Mouse (Mus musculus): ENCODE measurements around the gene Slc37a1. TPM values are rescaled to one million over a fixed set of nuclear protein-coding genes. Genes with fewer than 3 reads are reported as not detected.

Slc37a1 gene
- polyA plus RNA-seq, 1 experiment from 2014 or later: 3.9 TPM

DNA sequence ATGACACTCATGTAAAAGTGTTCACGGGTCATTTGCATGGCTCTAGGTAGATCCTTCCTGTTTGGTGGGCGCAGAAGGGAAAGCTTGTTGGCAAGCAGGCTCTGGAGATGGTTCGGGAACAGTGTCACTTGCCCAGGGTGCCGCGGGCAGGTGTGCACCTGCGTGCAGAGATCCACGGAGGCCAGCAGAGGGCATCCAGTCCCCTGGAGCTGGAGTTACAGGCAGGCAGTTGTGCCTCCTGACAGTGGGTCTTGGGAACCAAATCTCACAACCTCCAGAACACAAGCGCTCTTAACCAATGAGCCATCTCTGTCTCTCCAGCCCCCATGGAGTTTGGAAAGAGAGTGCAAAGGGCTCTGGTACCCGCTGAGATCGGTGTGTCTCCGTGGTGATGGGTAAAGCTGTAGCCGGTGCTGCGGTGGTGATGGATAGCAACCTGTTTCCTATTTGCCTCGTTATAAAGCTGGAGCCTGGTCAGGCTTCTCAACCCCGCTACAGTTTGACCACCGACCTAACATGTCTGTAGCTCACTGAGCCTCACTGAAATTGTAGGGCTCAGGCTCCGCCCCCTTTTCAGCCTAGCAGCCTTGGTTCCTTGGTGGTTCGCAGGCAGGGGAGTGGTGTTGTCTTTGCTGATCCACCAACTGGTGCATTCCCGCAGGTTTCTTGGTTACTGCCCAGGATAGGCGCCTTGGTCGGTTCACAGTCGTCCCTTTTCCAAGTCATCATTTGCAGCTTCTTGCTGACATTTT lies 31.1 kb downstream of the Slc37a1 start:
- no peaks in the 10 kb centered on the region for H3K4me1 ChIP-seq (replicated peaks; ENCODE audit: insufficient read depth, low read length)
- 49% methylated on average over 22 of the region's 22 CpGs for WGBS
- TF ChIP-seq CTCF (IDR thresholded peaks at IDR 0.05; ENCODE audit: low read depth): peak; percentile 53
- H3K4me2 ChIP-seq (ENCODE audit: low read length): no peak overlapping the region
- no peaks in the 10 kb centered on the region for H3K9me3 ChIP-seq (replicated peaks; ENCODE audit: low read length)
- H3K27me3 ChIP-seq (ENCODE audit: insufficient read depth, low read length): no peaks in the 10 kb centered on the region
- no peak overlapping the region for H3K9ac ChIP-seq (ENCODE audit: low read depth, low read length)
- ATAC-seq (replicated peaks; ENCODE audit: low FRiP score, low read depth): no peak
- no peaks in the 10 kb centered on the region for H3K36me3 ChIP-seq (ENCODE audit: insufficient read depth, low read length)
- DNase-seq (ENCODE audit: low spot score): no peak
- H3K27ac ChIP-seq: no peak overlapping the region
- H3K4me3 ChIP-seq (replicated peaks; ENCODE audit: low read depth, low read length): no peak overlapping the region

DNA sequence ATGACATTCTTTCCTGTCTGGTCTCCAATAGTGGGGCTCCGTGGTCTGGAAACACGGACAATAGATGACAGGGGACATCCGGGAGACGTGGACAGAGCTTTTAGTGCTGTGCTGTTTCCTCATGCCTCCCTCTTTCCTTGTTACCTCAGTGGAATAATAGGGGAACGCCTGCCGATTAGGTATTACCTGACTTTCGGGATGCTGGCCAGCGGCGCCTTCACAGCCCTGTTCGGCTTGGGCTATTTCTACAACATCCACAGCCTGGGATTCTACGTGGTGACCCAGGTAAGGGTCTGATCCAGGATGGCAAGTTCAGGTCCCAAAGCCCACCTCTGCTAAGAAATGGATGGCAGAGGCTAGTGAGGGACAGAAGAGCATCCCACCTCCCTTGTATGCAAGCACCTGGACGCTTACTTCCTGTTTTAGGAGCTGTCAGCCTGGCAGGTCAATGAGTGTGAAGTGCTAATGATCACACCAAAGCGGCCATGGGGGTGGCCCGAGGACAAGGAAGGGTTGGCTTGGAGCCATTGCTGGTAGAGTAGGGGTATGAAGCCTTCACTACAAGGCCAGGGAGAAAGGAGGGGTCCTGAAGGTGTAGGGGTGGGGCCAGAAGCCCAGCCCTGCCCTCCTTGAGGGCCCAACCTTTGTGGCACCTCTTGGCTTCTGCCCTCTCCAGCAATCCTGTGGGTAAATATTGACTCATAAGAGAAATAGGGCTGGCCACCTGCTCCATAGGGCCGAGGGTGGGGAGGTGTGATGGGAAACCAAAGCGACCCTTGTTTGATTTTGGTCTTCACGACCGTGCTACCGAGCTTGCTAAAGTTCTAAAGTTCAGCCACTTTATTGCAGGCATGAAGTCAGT lies 32.5 kb downstream of the Slc37a1 start:
- Histone ChIP-seq H3K4me1 (replicated peaks; ENCODE audit: insufficient read depth, low read length) (no peaks in the 10 kb centered on the region), H3K27me3 (ENCODE audit: insufficient read depth, low read length) (no peaks in the 10 kb centered on the region), H3K4me3 (replicated peaks; ENCODE audit: low read depth, low read length) (no peak overlapping the region), H3K4me2 (ENCODE audit: low read length) (no peak overlapping the region), H3K36me3 (ENCODE audit: insufficient read depth, low read length) (no peaks in the 10 kb centered on the region), H3K27ac (no peak overlapping the region), H3K9ac (ENCODE audit: low read depth, low read length) (no peak overlapping the region), H3K9me3 (replicated peaks; ENCODE audit: low read length) (no peaks in the 10 kb centered on the region)
- no peak for DNase-seq (ENCODE audit: low spot score)
- TF ChIP-seq CTCF (IDR thresholded peaks at IDR 0.05; ENCODE audit: low read depth): no peak
- WGBS: 80% methylated on average over 19 of the region's 19 CpGs
- ATAC-seq (replicated peaks; ENCODE audit: low FRiP score, low read depth): no peak; the same call in 1 of the 2 replicates

- Histone ChIP-seq H3K4me3 (replicated peaks; ENCODE audit: low read depth, low read length) (no peak overlapping the region), H3K9me3 (replicated peaks; ENCODE audit: low read length) (no peaks in the 10 kb centered on the region), H3K27me3 (ENCODE audit: insufficient read depth, low read length) (no peaks in the 10 kb centered on the region), H3K4me1 (replicated peaks; ENCODE audit: insufficient read depth, low read length) (no peaks in the 10 kb centered on the region), H3K36me3 (ENCODE audit: insufficient read depth, low read length) (no peaks in the 10 kb centered on the region), H3K27ac (no peak overlapping the region), H3K9ac (ENCODE audit: low read depth, low read length) (no peak overlapping the region), H3K4me2 (ENCODE audit: low read length) (no peak overlapping the region)
- 79% methylated on average over 12 of the region's 12 CpGs for WGBS
- no peak for DNase-seq (ENCODE audit: low spot score)
- no peak for TF ChIP-seq CTCF (IDR thresholded peaks at IDR 0.05; ENCODE audit: low read depth)
- no peak for ATAC-seq (replicated peaks; ENCODE audit: low FRiP score, low read depth)
Observed at GRCm38 (mm10) chr17:31321425-31321824, 34.8 kb downstream of the Slc37a1 start.

DNA sequence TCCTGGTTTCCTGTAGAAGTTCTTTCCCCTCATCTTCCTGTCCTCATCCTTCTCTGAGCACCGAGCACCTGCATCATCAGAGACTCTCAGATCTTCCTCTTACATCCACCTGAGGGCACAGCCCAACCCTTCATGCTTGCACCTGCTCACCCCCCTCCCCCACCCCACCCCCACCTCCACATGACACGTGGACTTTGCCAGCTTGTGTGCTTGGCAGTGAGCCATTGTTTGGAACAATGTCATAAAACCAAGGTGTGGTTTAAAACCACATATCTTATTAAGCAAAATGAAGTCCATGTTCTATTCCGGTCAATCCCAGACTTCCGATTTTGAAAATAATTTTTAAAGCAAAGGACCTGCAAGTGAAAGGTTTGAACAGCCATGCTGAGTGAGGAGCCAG lies 35.9 kb downstream of the Slc37a1 start:
- Histone ChIP-seq H3K4me1 (replicated peaks; ENCODE audit: insufficient read depth, low read length) (no peaks in the 10 kb centered on the region), H3K4me2 (ENCODE audit: low read length) (no peak overlapping the region), H3K9ac (ENCODE audit: low read depth, low read length) (no peak overlapping the region), H3K36me3 (ENCODE audit: insufficient read depth, low read length) (no peaks in the 10 kb centered on the region), H3K4me3 (replicated peaks; ENCODE audit: low read depth, low read length) (no peak overlapping the region), H3K9me3 (replicated peaks; ENCODE audit: low read length) (no peaks in the 10 kb centered on the region), H3K27me3 (ENCODE audit: insufficient read depth, low read length) (no peaks in the 10 kb centered on the region), H3K27ac (no peak overlapping the region)
- ATAC-seq (replicated peaks; ENCODE audit: low FRiP score, low read depth): no peak
- WGBS: 73% methylated on average over 4 of the region's 4 CpGs
- no peak for TF ChIP-seq CTCF (IDR thresholded peaks at IDR 0.05; ENCODE audit: low read depth)
- DNase-seq (ENCODE audit: low spot score): no peak

DNA sequence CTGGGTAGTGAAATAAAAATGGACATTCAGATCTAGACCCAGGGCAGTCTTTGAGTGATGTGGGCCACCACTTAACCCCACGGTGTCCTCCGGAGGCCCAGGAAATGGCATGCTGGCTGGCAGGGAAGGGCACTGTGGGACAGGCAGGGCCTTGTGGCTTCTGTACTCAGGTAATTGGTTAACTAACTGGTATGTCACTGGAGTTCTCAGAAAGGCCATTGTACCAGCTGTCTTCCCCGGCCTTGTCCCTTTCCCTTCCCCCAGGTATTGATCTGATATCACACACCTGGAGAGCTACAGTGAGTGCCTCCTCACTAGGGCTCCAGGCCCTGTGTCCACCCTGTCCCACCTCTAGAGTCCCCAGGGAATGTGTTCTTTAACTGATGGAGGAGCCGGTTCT lies 36.8 kb downstream of the Slc37a1 start:
- Histone ChIP-seq H3K36me3 (ENCODE audit: insufficient read depth, low read length) (no peaks in the 10 kb centered on the region), H3K9me3 (replicated peaks; ENCODE audit: low read length) (no peaks in the 10 kb centered on the region), H3K9ac (ENCODE audit: low read depth, low read length) (no peak overlapping the region), H3K27me3 (ENCODE audit: insufficient read depth, low read length) (no peaks in the 10 kb centered on the region), H3K27ac (0 out of 2 replicates have a peak overlapping the region, but pooled peaks have one; percentile 8), H3K4me2 (ENCODE audit: low read length) (no peak overlapping the region), H3K4me3 (replicated peaks; ENCODE audit: low read depth, low read length) (no peak overlapping the region), H3K4me1 (replicated peaks; ENCODE audit: insufficient read depth, low read length) (no peaks in the 10 kb centered on the region)
- WGBS: 65% methylated on average over 4 of the region's 4 CpGs
- DNase-seq (ENCODE audit: low spot score) (no peak), ATAC-seq (replicated peaks; ENCODE audit: low FRiP score, low read depth) (no peak)
- TF ChIP-seq CTCF (IDR thresholded peaks at IDR 0.05; ENCODE audit: low read depth): no peak

- H3K27me3 ChIP-seq (ENCODE audit: insufficient read depth, low read length): no peaks in the 10 kb centered on the region
- H3K4me1 ChIP-seq (replicated peaks; ENCODE audit: insufficient read depth, low read length): no peaks in the 10 kb centered on the region
- H3K4me2 ChIP-seq (ENCODE audit: low read length): no peak overlapping the region
- no peak overlapping the region for H3K9ac ChIP-seq (ENCODE audit: low read depth, low read length)
- H3K4me3 ChIP-seq (replicated peaks; ENCODE audit: low read depth, low read length): no peak overlapping the region
- DNase-seq (ENCODE audit: low spot score) (no peak), ATAC-seq (replicated peaks; ENCODE audit: low FRiP score, low read depth) (no peak)
- H3K36me3 ChIP-seq (ENCODE audit: insufficient read depth, low read length): no peaks in the 10 kb centered on the region
- H3K27ac ChIP-seq: no peak overlapping the region
- TF ChIP-seq CTCF (IDR thresholded peaks at IDR 0.05; ENCODE audit: low read depth): no peak
- WGBS: 91% methylated on average over 8 of the region's 8 CpGs
- H3K9me3 ChIP-seq (replicated peaks; ENCODE audit: low read length): no peaks in the 10 kb centered on the region
Observed at GRCm38 (mm10) chr17:31324227-31324626, 37.6 kb downstream of the Slc37a1 start.

Data from kidney, postnatal 0 days (tissue).